Mouse (Mus musculus): Measurements from ENCODE around the gene Epp13.

DNA sequence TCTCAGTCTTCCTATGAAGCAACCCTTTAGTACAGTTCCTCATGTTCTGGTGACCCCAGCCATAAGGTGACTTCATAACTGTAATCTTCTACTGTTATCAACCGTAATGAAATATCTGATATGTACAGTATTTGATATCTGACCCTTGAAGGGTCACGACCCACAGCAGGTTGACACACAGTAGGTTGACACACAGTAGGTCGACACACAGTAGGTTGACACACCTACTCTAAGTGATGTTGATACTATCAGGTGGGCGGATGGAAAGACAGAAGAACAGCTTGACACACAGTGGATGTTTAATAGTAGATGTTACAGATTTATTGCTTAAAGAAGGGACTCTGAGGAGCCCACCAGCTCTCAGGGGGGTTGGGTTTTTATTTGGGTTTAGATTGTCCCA is 10.5 kb downstream of the Epp13 start:
- no peak for TF ChIP-seq CTCF (IDR thresholded peaks at IDR 0.05; ENCODE audit: control insufficient read depth, insufficient read depth, insufficient read length)
- no peak for TF ChIP-seq MAX (IDR thresholded peaks at IDR 0.05)
